Mouse (Mus musculus): ENCODE measurements around the gene Cnnm4. TPM values are rescaled to one million over a fixed set of nuclear protein-coding genes. Genes with fewer than 3 reads are reported as not detected.
"Not testable (repeated sequence)": the region's sequence is repeated elsewhere in the genome, so short reads cannot be mapped to it uniquely, and the experiment has no call there.

Gene Cnnm4
- polyA plus RNA-seq, 1 experiment: 6.2 TPM

DNA sequence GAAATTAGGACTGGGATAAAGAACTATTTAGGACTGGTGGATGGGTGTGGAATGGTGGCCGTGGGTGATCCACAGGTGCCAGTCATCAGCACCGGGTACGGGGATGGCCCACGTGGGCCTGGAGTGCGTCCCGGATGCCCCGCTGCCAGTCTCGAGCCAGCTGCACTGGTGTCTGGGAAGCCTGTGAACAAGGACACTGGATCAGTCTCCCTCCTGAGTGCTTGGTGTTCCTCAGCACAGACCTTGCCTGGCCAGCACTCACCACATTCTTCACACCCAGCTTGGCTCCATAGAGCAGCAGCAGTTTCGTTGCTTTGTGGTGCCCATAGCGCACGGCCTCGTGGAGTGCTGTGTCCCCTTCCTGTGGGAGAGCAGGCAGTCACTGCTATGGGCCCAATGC is 60.0 kb downstream of the Cnnm4 start:
- Histone ChIP-seq H3K36me3 (ENCODE audit: control insufficient read depth, insufficient read depth) (no peaks in the 10 kb centered on the region), H3K79me2 (ENCODE audit: control insufficient read depth, insufficient read depth) (no peaks in the 10 kb centered on the region), H3K4me3 (ENCODE audit: insufficient read depth, poor library complexity, severe bottlenecking) (no peak overlapping the region), H3K27me3 (ENCODE audit: control insufficient read depth, insufficient read depth, insufficient read length) (no peaks in the 10 kb centered on the region), H3K79me3 (ENCODE audit: low read depth) (no peaks in the 10 kb centered on the region), H3ac (ENCODE audit: control insufficient read depth, insufficient read length, low read depth) (no peak overlapping the region)
- TF ChIP-seq CEBPB (IDR thresholded peaks at IDR 0.05; ENCODE audit: low read depth): no peak
- TF ChIP-seq MYOG (IDR thresholded peaks at IDR 0.05; ENCODE audit: control insufficient read depth, extremely low read depth, insufficient read length): no peak
- TF ChIP-seq MAX (IDR thresholded peaks at IDR 0.05): no peak
- TF ChIP-seq FOSL1 (IDR thresholded peaks at IDR 0.05; ENCODE audit: insufficient read depth, low read length, poor library complexity, severe bottlenecking): no peak
- TF ChIP-seq USF1 (IDR thresholded peaks at IDR 0.05; ENCODE audit: low read depth): no peak
- no peak for TF ChIP-seq CTCF (IDR thresholded peaks at IDR 0.05; ENCODE audit: control insufficient read depth, insufficient read depth, insufficient read length)
- TF ChIP-seq MYOD1 (IDR thresholded peaks at IDR 0.05; ENCODE audit: control insufficient read depth, insufficient read length, low read depth): no peak

DNA sequence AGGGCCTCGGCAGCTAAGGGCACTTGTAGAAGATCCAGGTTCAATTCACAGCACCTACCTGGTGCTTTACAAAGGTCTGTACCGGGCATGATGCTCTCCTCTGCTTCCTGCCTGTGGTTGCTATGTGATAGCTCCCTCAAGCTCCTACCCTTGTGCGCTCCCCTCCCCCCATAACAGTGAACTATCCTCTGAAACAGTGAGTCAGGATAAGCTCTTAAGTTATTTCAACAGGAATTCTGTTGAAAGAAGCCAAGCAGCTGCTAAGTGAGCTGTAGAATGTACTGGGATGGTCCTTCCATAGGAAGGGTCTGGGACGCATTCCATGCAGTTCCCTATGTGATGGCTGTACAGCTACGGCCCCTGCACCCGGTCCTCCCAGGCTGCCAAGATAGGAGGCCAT is 62.1 kb downstream of the Cnnm4 start:
- H3K79me2 ChIP-seq (ENCODE audit: control insufficient read depth, insufficient read depth): no peaks in the 10 kb centered on the region
- H3K27me3 ChIP-seq (ENCODE audit: control insufficient read depth, insufficient read depth, insufficient read length): no peaks in the 10 kb centered on the region
- H3K4me3 ChIP-seq (ENCODE audit: insufficient read depth, poor library complexity, severe bottlenecking): no peak overlapping the region
- no peaks in the 10 kb centered on the region for H3K79me3 ChIP-seq (ENCODE audit: low read depth)
- no peak overlapping the region for H3ac ChIP-seq (ENCODE audit: control insufficient read depth, insufficient read length, low read depth)
- H3K36me3 ChIP-seq (ENCODE audit: control insufficient read depth, insufficient read depth): no peaks in the 10 kb centered on the region
- TF ChIP-seq USF1 (IDR thresholded peaks at IDR 0.05; ENCODE audit: low read depth) (no peak), MYOG (IDR thresholded peaks at IDR 0.05; ENCODE audit: control insufficient read depth, extremely low read depth, insufficient read length) (no peak), CTCF (IDR thresholded peaks at IDR 0.05; ENCODE audit: control insufficient read depth, insufficient read depth, insufficient read length) (no peak), FOSL1 (IDR thresholded peaks at IDR 0.05; ENCODE audit: insufficient read depth, low read length, poor library complexity, severe bottlenecking) (no peak), MAX (IDR thresholded peaks at IDR 0.05) (no peak), CEBPB (IDR thresholded peaks at IDR 0.05; ENCODE audit: low read depth) (no peak), MYOD1 (IDR thresholded peaks at IDR 0.05; ENCODE audit: control insufficient read depth, insufficient read length, low read depth) (no peak)

DNA sequence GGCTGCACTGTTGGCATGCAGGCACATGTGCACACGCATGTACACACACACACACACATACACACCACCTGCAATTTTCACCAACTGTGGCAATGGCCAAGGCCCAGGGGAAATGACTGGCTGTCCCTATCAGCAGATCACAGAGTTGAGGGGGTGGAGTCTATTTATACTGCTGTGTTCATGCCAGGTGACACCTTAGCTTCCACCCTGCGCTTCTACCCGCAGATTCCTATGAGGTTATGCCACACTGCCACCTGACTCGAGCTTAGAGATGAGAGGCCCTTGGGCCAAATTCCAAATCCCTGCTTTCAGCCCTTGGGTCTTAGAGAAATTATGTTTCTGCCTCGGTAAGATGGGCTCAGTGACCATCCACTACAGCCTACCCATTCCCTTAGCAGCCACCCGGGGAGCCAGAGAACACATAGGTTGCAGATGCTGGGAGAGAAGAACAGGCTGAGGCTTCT is 63.2 kb downstream of the Cnnm4 start:
- Histone ChIP-seq H3K4me3 (ENCODE audit: insufficient read depth, poor library complexity, severe bottlenecking) (no peak overlapping the region), H3K27me3 (ENCODE audit: control insufficient read depth, insufficient read depth, insufficient read length) (no peaks in the 10 kb centered on the region), H3ac (ENCODE audit: control insufficient read depth, insufficient read length, low read depth) (no peak overlapping the region), H3K79me3 (ENCODE audit: low read depth) (no peaks in the 10 kb centered on the region), H3K36me3 (ENCODE audit: control insufficient read depth, insufficient read depth) (no peaks in the 10 kb centered on the region), H3K79me2 (ENCODE audit: control insufficient read depth, insufficient read depth) (no peaks in the 10 kb centered on the region)
- TF ChIP-seq MYOG (IDR thresholded peaks at IDR 0.05; ENCODE audit: control insufficient read depth, extremely low read depth, insufficient read length) (no peak), USF1 (IDR thresholded peaks at IDR 0.05; ENCODE audit: low read depth) (no peak), CTCF (IDR thresholded peaks at IDR 0.05; ENCODE audit: control insufficient read depth, insufficient read depth, insufficient read length) (no peak), MYOD1 (IDR thresholded peaks at IDR 0.05; ENCODE audit: control insufficient read depth, insufficient read length, low read depth) (no peak), FOSL1 (IDR thresholded peaks at IDR 0.05; ENCODE audit: insufficient read depth, low read length, poor library complexity, severe bottlenecking) (no peak), CEBPB (IDR thresholded peaks at IDR 0.05; ENCODE audit: low read depth) (no peak), MAX (IDR thresholded peaks at IDR 0.05) (no peak)

DNA sequence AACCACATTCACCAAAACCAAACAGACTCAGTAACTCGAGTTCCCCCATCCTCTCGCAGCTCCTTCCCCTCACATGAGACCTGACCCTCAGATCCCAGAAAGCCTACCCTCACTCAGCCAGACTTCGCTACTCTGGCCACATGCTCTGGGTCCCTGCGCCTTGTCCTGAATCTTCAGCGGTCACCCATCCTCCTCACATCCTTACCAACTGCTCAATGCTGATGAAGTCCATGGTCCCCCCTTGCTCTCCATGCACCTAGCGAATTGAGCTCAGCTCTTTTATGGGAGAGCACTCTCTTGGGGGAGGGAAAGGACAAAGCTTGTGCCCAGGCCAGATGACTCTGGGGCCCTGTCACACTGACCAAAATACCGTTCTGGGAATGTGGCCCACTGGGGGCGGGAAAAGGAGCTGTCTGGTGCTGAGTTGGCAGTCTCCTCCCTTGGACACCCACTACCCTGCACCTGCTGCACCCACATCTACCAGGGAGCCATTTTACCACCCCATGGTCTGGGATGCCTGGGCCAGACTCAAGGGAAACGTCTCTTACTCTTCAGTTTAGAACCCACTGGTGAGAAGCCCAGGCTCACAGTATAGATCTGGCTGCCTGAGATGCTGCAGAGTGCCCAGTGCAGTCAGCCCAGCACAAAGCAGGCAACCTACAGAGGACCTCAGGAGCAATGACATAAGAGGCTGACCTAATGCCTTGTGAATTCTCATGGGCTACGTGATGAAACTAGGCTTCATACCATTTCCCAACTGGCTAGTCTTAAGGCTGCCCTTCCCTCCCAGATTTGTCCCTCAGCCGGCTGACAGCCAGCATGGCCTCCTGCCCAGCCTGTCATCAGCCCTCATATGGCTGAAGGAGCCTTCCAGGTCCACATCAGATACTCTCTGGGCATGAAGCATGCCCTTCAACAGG is 64.3 kb downstream of the Cnnm4 start:
- no peaks in the 10 kb centered on the region for H3K27me3 ChIP-seq (ENCODE audit: control insufficient read depth, insufficient read depth, insufficient read length)
- no peaks in the 10 kb centered on the region for H3K79me2 ChIP-seq (ENCODE audit: control insufficient read depth, insufficient read depth)
- H3K79me3 ChIP-seq (ENCODE audit: low read depth): no peaks in the 10 kb centered on the region
- H3K36me3 ChIP-seq (ENCODE audit: control insufficient read depth, insufficient read depth): no peaks in the 10 kb centered on the region
- no peak overlapping the region for H3K4me3 ChIP-seq (ENCODE audit: insufficient read depth, poor library complexity, severe bottlenecking)
- no peak for TF ChIP-seq USF1 (IDR thresholded peaks at IDR 0.05; ENCODE audit: low read depth)
- no peak overlapping the region for H3ac ChIP-seq (ENCODE audit: control insufficient read depth, insufficient read length, low read depth)

DNA sequence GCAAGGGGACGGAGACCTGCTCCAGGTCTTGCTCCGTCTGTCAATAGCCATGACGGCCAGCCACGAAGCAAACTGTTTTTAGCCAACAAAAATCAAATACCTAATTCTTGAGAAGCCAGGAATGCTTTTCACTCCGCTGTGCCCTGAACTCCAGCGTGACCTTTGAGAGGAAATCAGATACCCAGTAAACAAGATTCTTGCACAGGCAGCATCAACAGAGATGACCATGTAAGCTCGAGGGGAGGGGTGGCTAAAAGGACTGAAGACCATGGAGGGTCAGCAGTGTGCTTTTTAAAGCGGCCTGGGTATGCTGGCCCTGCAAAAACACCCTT is 64.9 kb downstream of the Cnnm4 start:
- H3K27me3 ChIP-seq (ENCODE audit: control insufficient read depth, insufficient read depth, insufficient read length): no peaks in the 10 kb centered on the region
- TF ChIP-seq MYOD1 (IDR thresholded peaks at IDR 0.05; ENCODE audit: control insufficient read depth, insufficient read length, low read depth) (no peak), MYOG (IDR thresholded peaks at IDR 0.05; ENCODE audit: control insufficient read depth, extremely low read depth, insufficient read length) (no peak), MAX (IDR thresholded peaks at IDR 0.05) (no peak), CTCF (IDR thresholded peaks at IDR 0.05; ENCODE audit: control insufficient read depth, insufficient read depth, insufficient read length) (no peak), USF1 (IDR thresholded peaks at IDR 0.05; ENCODE audit: low read depth) (no peak), CEBPB (IDR thresholded peaks at IDR 0.05; ENCODE audit: low read depth) (no peak), FOSL1 (IDR thresholded peaks at IDR 0.05; ENCODE audit: insufficient read depth, low read length, poor library complexity, severe bottlenecking) (no peak)
- no peaks in the 10 kb centered on the region for H3K79me3 ChIP-seq (ENCODE audit: low read depth)
- peaks cover 1% of the 10 kb centered on the region for H3K36me3 ChIP-seq (ENCODE audit: control insufficient read depth, insufficient read depth)
- no peak overlapping the region for H3ac ChIP-seq (ENCODE audit: control insufficient read depth, insufficient read length, low read depth)
- no peaks in the 10 kb centered on the region for H3K79me2 ChIP-seq (ENCODE audit: control insufficient read depth, insufficient read depth)
- H3K4me3 ChIP-seq (ENCODE audit: insufficient read depth, poor library complexity, severe bottlenecking): no peak overlapping the region

DNA sequence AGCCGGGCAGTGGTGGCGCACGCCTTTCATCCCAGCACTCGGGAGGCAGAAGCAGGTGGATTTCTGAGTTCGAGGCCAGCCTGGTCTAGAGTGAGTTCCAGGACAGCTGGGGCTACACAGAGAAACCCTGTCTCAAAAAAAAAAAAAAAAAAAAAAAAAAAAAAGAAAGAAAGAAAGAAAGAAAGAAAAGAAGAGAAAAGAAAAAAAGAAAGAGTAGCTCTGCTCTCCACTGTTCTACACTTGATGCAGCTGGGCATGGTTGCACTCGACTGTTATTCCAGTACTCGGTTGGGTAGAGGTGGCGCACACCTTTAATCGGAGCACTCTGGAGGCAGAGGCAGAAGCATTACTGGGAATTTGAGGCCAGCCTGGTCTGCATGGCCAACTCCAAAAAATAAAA is 65.4 kb downstream of the Cnnm4 start, which contains the start of gene Ankrd23:
Gene Ankrd23, minus strand, starts transcription at position 101 of the 400 bp plus-strand sequence.
- H3K4me3 ChIP-seq (ENCODE audit: insufficient read depth, poor library complexity, severe bottlenecking); H3K36me3 ChIP-seq (ENCODE audit: control insufficient read depth, insufficient read depth); H3K27me3 ChIP-seq (ENCODE audit: control insufficient read depth, insufficient read depth, insufficient read length); H3K79me2 ChIP-seq (ENCODE audit: control insufficient read depth, insufficient read depth); H3ac ChIP-seq (ENCODE audit: control insufficient read depth, insufficient read length, low read depth); H3K79me3 ChIP-seq (ENCODE audit: low read depth): not testable (repeated sequence)

Data from C2C12 (cell line).